Mouse (Mus musculus): ENCODE results near the gene Sf3b3.

Gene Sf3b3

DNA sequence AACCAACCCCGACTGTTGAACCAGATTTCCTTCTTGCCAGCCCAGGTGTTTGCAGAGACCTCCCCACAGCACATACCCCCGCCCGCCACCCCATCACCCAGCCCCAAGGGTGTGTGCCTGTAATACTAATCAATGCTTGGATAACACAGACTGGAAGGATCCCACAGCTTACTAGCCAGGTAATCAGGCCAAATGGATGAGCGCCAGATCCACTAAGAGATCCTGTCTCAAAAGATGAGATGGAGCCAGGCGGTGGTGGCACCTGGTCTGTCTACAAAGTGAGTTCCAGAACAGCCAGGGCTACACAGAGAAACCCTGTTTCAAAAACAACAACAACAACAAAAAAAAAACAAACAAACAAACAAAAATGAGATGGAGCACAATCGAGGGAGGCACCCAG is 79.3 kb downstream of the Sf3b3 start:
- DNase-seq: no peak

DNA sequence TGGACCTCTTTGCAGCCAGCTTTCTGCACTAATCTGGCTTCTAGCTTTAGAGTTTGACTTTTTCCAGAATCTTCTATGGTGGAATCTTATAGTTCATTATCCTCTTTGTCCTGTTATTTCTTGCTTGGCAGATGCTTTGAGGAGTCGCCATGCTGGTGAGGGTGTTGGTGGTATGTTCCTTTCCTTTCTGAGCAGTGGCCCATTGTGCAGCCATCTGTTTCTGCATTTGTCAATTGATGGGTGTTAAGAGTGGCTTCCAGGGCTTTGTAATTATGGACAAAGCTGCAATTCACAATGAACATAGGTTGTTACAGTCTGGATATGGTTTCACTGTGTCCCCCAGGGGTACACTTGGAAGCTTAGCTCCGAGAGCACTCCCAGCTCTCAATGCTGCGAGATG is 81.9 kb downstream of the Sf3b3 start:
- DNase-seq: no peak

DNA sequence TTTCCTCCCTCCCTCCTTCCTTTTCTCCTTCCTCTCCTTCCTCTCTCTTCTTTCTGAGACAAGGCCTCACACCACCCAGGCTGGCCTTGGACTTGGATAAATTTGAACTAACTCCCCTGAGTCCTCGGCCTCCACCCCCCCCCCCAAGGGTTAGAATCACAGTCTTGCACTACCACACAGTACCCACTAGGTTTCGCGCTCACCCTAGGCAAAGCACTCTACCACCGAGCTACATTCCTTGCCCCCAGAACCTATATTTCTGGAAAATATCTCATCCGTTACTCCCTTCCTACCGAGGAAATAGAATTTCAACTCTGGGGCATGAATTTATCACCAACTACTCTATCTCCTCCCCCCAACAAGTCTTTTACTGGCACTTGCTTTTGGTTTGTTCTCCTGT is 84.6 kb downstream of the Sf3b3 start:
- no peak for DNase-seq

DNA sequence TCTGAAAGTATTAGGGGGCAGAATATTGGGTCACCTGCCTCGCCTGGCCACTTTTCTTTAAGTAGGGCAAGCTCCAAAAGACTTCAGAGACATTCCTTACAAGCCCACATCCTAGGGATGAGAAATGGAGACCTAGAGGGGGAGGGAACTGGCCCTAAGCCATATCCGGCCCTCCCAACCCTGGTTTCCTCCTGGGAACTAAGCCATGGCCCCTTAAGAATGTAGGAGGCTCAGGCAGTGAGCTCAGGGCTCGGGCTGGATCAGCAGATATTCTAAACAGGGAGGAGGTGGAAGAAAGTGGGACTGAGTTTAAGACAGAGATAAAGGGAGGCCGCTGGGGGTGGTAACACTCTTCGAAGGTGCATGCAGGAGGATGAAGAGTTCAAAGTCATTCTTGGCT is 85.4 kb downstream of the Sf3b3 start:
- DNase-seq: peak; percentile 91

DNA sequence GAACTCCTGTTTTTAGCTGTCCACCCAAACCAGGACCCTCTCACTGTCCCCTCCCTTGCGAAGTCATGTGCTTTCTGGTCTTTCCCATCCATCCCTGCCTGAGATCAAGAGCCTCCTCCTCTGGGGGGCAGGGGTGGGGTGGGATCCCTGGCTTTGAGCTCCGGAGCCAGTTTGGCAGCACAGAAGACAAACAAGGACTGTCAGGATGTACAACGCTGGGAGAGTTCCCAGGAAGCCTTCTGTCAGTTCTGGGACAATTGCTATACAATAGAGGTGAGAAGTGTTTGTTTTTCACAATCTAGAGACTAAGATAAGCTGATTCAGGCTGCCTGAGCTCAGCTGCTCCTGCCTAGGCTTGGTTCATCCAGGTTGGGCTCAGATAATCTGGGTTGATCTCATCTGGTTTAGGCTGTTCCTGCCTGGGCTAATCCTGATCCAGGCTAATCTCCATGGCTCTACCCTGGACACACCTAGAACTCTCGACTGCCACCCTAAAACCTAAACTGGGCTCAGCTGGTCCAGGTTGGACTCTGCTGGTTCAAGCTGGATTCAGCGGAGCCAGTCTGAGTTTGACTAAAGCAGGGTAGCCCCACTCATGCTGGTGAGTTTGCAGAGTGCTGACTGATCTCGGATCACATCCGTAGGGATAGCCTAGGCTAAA is 86.2 kb downstream of the Sf3b3 start:
- peak; percentile 61 for DNase-seq
